Mouse (Mus musculus): Measurements from ENCODE around the gene Cep19. TPM values are rescaled to one million over a fixed set of nuclear protein-coding genes. Genes with fewer than 3 reads are reported as not detected.

Gene Cep19
- total RNA-seq, 2 experiments from 2014 or later = 59.0 to 63.1 TPM

DNA sequence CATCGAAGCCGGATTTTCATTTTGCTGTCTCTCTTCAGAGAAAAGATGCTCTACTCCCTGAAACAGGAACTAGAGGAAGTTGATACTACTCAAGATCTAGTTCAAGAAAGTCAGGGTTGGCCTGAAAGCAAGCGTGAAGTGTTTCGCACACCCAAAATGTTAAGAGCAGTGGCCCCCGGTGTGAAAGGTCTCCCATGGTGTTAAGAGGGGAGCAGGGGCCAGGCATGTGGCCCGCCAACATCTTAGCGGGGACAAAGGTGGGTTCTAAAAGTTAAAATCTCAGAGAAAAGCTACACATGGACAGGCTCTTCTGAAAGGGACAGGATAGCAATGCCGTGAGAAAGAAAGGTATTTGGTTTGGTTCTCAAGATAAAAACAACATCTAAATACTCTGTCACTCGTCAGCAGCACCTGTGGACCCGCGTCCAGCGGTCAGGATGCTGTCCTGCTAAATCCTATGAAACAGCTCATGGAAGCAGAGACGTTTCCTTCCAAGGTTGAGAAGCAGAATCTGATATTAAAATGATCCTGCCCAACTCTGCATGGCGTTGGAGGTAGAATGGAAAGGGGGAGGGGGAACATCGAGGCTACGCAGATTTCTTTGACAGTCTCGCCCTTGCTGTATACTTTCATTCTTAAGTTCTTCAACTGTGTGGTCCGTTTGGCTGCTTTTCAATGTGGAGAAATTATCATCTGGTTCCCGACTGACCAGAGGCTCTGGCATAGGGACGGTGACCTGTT lies 30.0 kb downstream of the Cep19 start:
- intact Hi-C loops (cut with DNase I) = loop anchor here (10.0 kb wide), 1 partner anchor 435 kb away; no protein-coding TSS in a partner anchor

DNA sequence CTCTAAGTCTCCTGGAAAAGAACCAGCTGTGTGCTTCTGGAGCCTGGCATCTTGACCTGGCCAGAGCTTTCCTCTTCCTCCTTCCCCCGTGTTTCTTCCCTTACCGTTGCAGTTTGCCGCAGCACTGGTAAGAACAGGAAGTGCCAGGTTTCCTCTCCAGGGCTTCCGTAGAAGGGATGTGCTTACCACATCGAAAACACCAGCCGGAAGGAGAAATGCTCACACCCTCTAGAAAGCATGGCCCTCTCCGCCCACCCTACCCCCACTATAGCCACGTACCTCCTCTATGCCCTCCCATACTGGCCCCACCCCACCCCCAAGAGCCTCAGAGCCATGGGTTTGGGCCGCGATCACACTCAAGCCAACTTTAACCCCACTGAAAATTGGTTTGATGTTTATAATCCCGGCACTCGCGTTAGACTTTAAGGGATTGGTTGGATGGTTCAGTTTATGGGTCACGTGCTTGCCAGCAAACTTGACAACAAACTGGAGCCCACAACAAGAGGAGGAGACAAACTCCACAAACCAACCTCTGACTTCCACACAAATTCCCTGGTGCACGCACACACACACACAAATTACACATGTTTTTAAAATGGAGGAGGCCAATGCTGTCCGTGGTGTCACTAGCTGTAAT lies 30.7 kb downstream of the Cep19 start:
- intact Hi-C loops (cut with DNase I) = no loop called here
- DNase-seq (ENCODE audit: extremely low spot score in 1 of 2, low spot score in 2 of 2) = peak in 1 of 2 experiments; percentile 50

More for the DNA sequence above, 30.0 kb downstream of the Cep19 start:
- DNase-seq (ENCODE audit: extremely low spot score in 1 of 2, low spot score in 2 of 2) = no peak

- intact Hi-C loops (cut with DNase I) = no loop called here
- no peak for DNase-seq (ENCODE audit: extremely low spot score in 1 of 2, low spot score in 2 of 2)
Measured at GRCm38 (mm10) chr16:32133148-32133547, 33.5 kb downstream of the Cep19 start.

DNA sequence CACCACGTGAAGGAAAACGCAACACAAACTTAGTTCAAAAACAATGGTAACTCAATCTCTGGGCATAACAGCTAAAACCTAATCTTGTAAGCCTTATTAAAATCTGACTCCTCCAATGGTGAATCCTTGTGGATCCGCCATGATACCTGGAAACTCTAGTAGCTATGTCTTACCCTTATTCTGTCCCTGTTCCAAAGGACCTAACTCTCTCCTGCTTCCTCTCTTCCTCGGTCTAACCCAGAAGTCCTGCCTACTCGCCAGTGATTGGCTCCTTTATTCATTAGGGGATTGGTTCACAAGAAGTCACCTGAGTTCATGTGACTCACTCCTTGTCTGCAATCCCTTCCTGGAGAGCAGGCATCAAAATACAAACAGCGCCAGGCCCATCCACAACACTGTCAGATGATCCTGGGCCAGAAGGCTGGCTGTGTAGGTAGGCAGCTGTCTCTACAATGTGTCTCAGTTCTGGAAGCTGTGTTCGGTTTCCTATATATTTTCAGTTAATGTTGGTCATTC lies 36.3 kb downstream of the Cep19 start:
- intact Hi-C loops (cut with DNase I) = no loop called here
- no peak for DNase-seq (ENCODE audit: extremely low spot score in 1 of 2, low spot score in 2 of 2)

DNA sequence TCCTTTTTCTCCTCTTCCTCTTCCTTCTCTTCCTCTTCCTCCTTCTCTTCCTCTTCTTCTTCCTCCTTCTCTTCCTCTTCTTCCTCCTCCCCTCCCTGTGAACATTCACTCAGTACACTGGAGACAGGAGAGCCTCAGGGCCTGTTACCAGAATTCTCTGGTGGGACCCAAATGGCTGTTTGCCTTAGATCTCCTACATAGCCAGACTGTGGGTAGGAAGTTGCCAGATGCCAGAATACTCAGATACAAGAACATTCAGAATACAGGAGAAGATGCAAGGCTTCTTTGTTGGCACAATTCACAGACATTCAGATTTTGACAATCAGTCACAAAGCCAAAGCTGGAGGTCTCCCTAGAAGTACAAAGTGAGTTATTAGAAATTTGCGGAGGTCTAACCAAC lies 39.4 kb downstream of the Cep19 start:
- intact Hi-C loops (cut with DNase I) = no loop called here
- DNase-seq (ENCODE audit: extremely low spot score in 1 of 2, low spot score in 2 of 2) = no peak

DNA sequence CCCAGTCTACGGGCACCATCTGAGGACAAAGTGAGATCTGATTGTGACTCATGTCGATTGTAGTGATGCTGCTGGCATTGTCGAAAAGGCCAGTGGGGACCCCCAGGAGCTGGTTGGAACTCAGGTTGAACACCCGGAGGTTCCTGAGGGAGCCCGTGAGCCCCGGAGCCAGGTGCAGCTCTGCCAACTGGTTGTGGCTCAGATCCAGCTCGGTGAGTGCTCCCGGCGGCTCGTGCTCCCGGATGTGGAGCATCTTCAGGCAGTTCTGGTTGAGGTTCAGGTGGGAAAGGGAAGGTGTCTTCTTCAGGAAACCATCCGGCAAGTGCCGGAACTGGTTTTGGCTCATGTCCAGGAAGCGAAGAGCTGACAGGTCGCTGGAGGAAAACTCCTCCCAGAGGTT lies 44.2 kb downstream of the Cep19 start:
- intact Hi-C loops (cut with DNase I) = no loop called here
- no peak for DNase-seq (ENCODE audit: extremely low spot score in 1 of 2, low spot score in 2 of 2)

DNA sequence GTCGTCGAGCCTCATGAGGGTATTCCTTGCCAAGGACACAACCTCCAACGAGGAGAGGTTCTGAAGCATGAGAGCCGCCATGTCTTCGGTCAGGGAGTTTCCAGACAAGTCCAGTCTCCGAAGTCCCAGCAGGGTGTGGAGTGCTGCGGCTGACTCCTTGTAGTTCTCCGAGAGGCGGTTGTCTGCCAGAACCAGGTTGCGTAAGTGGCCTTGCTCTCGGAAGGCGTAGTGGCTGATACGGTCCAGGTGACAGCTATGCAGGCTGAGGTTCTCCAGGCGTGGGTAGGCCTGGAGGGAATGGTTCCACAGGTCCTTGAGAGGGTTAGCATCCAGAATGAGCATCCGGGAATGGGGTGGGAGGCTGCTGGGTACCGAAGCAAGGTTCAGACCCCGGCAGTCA lies 45.0 kb downstream of the Cep19 start:
- intact Hi-C loops (cut with DNase I) = no loop called here
- no peak for DNase-seq (ENCODE audit: extremely low spot score in 1 of 2, low spot score in 2 of 2)

DNA sequence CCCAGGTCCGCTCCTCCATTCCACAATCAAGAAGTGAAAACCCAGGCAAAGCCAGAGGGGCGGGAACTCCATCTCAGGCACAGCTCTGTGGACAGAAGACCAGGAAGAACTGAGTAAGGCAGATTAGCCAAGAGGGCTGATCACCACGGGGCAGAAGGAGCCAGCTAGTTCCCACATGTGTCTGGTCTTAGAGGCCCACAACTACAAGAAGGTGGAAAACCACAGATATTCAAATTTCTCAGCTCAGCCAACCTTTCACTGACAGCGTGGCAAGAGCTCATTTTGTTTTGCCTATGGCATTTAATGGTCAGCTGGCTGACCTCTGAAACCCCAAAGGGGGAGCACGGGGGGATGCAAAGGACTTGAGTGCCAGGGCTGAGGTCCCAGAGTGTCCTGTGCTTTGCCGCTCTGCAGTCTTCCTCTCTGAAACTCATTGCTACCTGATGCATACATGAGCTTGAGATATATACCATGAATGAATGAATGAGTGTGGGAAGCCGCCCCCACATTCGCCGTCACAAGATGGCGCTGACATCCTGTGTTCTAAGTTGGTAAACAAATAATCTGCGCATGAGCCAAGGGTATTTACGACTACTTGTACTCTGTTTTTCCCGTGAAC lies 48.1 kb downstream of the Cep19 start:
- intact Hi-C loops (cut with DNase I) = no loop called here
- no peak for DNase-seq (ENCODE audit: extremely low spot score in 1 of 2, low spot score in 2 of 2)

DNA sequence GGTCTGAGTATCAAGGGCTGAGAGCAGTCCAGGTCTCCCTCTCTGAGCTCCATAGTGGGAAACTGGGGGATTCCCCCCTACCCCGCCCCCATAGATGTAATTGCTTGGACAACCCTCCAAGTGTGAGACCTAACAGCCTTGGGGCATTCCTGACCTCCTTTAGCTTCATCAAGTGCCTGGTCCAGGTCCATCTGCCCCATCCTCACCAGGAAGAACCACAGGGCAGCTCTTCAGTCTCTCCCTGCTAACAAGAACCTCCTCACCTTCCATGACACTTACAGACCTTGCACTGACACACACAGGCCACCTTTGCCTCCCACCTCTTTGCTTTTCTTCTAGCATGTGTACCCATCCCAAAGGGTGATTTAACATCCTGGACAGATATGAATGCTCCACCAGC lies 54.4 kb downstream of the Cep19 start:
- intact Hi-C loops (cut with DNase I) = no loop called here
- no peak for DNase-seq (ENCODE audit: extremely low spot score in 1 of 2, low spot score in 2 of 2)

DNA sequence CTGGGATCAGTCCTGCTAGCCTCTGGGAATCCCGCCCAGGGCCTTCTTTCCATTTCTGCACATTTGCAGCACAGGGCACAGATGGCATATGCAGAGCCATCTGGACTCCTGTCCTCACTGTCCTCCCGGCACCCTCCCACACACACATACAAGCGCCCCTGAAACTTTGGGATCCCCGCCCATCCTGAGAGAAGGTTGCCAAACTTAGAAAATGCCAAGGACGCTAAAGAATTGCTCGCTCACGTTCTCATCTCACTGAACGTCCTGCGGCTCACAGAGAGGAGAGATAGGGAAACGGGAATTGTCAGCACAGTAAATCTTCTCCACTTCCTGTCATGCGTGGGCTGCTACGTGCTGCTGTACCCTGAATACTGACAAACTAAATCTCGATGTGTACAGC lies 54.8 kb downstream of the Cep19 start:
- DNase-seq (ENCODE audit: extremely low spot score in 1 of 2, low spot score in 2 of 2) = peak; percentile 60 to 82
- intact Hi-C loops (cut with DNase I) = no loop called here

GRCm38 (mm10) chr16:32156719-32157118 lies 57.1 kb downstream of the Cep19 start:
- intact Hi-C loops (cut with DNase I) = no loop called here
- no peak for DNase-seq (ENCODE audit: extremely low spot score in 1 of 2, low spot score in 2 of 2)

DNA sequence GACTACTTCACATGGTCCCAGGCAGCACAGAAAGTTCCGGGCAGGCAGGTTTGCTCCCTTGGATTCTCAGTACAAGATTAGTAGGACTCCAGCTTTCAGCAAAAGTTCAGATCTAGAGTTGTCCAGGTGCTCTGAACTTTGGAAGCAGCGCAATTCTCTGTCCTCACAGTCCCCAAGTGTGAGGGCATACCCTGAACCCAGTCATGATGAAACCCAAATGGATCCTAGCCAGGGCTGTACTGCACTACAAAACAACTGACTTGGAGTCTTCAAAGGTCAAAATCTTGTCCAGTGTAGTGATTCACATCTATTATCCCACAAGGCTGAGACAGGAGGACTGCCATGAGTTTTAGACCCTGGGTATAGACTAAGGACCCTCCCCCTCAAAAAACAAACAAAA lies 57.8 kb downstream of the Cep19 start:
- intact Hi-C loops (cut with DNase I) = no loop called here
- no peak for DNase-seq (ENCODE audit: extremely low spot score in 1 of 2, low spot score in 2 of 2)

Other genes with a start within 250 kb of the Cep19 start
- under 1 TPM; 0.36 to 0.61 TPM for gene Meltf, start 221.0 kb upstream of the Cep19 start, total RNA-seq (2021)
- 10 to 100 TPM in 1 of 2 experiments, 1 to 10 TPM in 1; 7.9 to 12.9 TPM for gene Pigz, start 165.9 kb upstream of the Cep19 start, total RNA-seq (2021)
- gene 0610012G03Rik, start 151.3 kb upstream of the Cep19 start, total RNA-seq (2021) = 10 to 100 TPM; 52.4 to 54.4 TPM
- 10 to 100 TPM; 44.8 to 45.9 TPM for gene Ncbp2, start 151.3 kb upstream of the Cep19 start, total RNA-seq (2021)
- gene Senp5, start 96.5 kb upstream of the Cep19 start, total RNA-seq (2021) = 10 to 100 TPM; 41.7 to 43.8 TPM
- gene Pak2, start 20.5 kb upstream of the Cep19 start, total RNA-seq (2021) = 10 to 100 TPM; 29.0 to 30.5 TPM
- 10 to 100 TPM; 27.7 to 33.5 TPM for gene Pigx, start 60 bp upstream of the Cep19 start, total RNA-seq (2021)
- gene Nrros, start 65.8 kb downstream of the Cep19 start, total RNA-seq (2021) = 10 to 100 TPM in 1 of 2 experiments, 1 to 10 TPM in 1; 7.3 to 10.3 TPM
- gene Bex6, start 80.0 kb downstream of the Cep19 start, total RNA-seq (2021) = not detected
- 10 to 100 TPM; 39.7 to 39.8 TPM for gene Fbxo45, start 147.4 kb downstream of the Cep19 start, total RNA-seq (2021)
- gene Wdr53, start 147.4 kb downstream of the Cep19 start, total RNA-seq (2021) = 10 to 100 TPM; 11.3 to 13.3 TPM
- not detected for gene Smco1, start 171.7 kb downstream of the Cep19 start, total RNA-seq (2021)
- gene Rnf168, start 177.7 kb downstream of the Cep19 start, total RNA-seq (2021) = 10 to 100 TPM; 29.6 to 34.4 TPM
- 10 to 100 TPM; 52.5 to 59.5 TPM for gene Ubxn7, start 232.5 kb downstream of the Cep19 start, total RNA-seq (2021)

All from left cerebral cortex, postnatal 10 days (tissue).